Mouse (Mus musculus) right cerebral cortex, postnatal 14 days (tissue): Measurements from ENCODE around the gene Tmem110.

Experiments used
- DNase-seq: peaks from one replicate; pipeline ENCODE4 v3.0.0; 2022

The Tmem110 gene

DNA sequence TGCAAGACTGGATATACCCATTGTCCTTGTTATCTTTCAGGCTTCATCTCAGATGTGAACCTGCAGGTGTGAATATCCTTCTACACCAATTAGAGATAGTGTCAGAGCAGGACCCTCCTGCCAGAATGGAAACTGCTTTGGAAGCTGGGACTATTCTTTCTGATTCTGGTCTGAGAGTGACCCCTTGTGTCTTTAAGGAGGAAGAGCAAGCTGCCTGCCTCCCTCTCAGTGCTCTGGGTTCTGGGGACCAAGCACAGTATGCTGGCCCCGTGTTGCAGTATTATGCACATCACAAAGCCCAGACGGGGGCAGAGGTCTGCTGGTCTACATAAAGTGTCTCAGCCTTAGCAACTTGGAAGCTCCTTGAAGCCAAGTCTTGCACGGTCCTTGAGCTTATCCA lies 39.9 kb downstream of the Tmem110 start:
- no peak for DNase-seq

DNA sequence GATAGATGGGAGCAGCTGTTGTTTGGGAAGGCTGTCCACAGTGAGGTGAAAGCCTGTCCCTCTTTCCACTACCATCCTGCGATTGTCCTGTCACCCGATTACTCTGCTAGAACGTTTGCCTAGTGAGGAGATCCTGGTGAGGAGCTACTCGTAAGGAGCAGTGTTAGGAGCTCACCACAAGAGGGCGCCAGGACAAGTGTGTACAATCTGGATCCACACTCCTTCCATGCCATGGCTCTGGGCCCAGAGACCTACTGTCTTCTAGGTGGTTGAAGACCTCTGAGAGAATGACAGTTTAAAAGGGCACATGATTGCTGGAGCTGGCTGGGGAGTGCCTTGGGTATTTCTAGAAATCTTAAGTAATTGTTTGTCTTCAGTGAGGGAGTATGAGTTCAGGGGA lies 41.7 kb downstream of the Tmem110 start:
- peak; percentile 86 for DNase-seq

DNA sequence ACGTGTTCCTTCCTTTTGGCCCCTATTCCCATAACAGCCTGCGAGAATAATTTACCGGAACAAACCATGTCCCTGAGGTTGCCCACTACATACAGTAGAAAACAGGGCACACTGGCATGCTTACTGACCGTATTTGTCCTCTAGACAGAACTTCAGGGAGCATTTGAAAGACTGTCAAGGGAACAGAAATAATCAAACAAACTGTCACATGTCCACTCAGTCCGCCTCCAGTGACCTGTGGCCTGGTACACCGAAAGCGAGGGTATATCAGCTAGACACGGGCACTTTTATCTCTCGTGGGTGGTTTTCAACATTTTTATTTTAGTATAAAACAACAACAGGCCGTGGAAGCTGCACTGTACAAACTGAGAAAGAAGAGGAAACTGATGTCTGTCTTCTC lies 43.4 kb downstream of the Tmem110 start:
- no peak for DNase-seq

DNA sequence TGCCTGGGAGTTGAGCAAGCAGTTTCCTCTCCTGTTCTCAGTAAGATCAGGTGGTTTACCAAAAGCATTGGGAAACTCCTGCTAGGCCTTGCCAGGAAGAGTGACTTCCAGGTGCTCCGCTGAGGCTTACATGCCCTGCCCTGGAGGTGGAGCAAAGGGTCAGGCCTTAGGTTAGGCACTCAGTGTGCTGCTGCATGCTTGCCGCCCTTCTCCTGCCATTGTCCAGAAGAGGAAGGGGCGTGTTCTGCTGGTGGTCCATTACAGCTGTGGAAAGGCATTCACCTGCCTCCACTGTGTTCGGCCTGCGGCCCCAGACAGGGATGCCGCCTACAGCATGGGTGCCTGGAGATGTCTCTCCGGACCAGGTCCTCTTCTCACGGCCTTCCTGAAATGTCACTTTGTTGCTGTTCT lies 44.0 kb downstream of the Tmem110 start:
- no peak for DNase-seq

DNA sequence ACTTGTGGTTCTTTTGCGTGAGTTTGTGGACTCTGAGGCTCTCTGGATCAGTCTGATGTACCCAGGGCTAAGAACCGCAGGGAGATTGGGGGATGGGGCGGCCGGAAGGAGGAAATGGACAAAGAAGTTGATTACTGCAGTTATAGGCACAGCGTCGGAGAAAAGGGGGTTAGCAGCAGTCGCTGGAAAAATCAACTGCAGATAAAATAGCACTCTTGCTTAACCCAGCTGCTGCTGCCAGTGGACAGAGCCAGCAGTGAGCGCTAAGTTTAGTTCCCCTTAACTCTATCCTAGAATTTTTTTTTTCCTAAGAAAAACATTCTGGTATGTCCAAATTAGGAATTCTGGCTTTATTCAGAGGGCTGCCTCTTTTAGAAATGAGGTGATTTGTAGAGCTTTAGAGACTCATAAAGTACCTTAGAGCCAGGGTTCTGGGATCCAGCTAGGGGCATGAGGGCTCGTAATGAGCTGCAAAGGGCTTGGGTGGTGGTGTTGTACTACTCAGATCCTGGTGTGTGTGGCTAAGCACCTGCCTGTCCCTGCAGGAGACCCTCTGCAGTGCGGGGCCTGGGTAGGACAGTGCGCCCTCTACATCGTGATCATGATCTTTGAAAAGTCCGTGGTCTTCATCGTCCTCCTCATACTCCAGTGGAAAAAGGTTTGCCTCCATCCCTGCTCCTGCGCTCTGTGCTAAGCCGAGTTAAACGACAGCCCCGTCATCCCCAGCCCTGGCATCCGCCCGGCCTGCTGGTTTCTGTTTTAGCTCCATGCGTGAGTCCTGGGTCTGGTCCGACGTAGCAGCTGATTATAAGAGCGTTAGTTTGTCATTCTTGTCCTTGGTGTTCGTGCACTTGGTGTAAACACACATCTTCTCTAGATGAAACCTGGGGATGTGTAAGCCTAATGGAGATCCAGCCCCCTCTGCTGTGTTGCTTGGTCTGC lies 45.1 kb downstream of the Tmem110 start:
- DNase-seq: no peak

DNA sequence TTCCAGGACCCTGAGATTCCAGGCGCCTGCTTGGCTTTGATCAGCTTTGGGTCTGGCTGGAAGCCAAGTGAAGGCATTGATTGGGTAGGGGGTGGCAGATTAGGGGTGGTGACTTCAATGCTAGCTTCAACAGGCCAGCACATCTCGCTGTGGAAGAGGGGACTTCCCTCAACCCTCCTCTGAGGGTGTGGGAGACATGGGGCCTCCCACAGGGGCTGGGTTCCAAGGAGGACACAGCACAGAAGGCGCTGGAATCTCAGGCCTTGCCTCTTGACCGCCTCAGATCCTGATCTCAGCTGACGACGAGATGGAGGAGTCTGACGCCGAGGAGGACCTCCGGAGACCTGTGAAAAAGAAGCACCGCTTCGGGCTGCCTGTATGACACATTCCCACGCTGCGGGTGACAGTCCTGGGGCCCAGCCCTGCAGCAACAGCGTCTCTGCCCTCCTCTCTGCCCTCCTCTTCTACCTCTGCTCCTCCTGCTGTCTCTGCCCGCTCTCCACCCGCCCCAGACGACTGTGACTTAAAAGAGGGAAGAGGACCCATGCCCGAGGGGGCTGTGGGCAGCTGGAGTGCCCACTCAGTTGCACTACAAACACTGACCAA lies 48.8 kb downstream of the Tmem110 start:
- DNase-seq: no peak

DNA sequence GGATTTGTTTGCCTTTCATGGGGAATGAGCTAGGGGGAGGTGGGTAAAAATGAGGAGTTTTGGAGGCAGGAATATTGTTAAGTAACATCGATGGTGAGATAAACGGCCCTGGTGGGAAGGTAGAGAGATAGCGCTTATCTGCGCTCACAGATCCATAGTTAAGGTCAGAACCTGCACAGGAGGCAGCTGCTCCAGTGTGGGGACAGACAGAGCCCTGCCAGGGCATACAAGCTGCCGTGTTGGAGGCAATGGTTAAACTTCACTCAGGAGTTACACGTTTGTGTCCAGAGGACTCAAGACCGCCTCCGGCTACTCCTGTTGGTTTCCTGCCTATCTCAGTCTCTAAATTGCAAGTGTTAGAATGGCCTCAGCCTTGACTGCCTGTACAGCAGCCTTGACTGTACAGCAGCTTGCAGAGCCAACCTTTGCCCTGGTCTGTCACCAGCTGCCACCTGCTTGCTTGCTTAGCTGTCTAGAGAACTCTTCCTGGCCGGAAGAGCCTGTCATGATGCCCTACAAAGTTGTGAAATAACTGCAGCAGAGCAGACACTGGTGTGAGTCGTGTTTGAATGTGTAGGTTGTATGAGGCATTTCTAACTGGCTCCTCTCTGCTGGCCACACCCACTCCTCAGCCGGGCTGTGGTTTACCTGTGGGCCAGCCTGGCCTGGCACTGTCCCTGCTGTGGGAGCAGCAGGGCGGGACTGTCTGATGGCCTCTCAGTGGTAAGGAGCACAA lies 49.9 kb downstream of the Tmem110 start:
- DNase-seq: no peak

DNA sequence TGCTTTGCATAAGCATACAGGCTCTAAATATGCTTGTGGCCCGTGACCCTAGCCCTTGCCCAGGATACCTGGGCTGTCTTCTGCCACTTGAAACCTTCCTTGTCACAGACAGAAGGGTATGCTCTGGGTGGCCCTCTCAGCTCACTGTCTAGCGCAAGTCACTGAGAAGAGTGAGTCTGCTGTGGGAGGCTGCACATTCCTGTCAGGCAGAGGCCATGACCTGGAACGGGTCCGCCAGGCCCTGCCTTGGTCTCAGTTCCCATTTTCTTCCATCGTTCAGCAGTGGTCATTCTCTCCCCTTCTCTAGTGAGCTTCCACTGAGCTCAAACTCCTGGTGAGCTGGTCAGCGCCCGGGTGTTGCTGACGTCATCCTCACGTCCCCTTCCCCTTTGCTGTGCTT lies 50.6 kb downstream of the Tmem110 start:
- DNase-seq: no peak

DNA sequence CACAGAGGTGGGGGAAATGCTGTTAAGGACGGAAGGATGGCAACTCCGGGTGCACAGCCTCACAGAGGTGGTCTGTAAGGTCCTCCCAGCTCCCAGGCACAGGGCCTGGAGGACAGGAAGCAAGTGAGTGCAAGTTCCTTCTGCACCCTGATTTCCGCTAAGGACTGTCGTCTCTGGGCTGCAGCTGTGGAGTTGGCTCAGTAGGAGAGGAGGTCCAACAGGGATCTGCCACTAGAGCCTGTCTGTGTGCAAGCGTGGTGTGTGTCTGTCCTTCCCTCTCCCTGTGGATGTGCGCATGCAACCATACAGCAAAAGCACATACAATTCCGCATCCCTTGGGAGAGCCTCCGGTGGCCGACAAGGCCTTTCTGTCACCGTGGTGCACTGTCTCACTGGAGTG lies 51.1 kb downstream of the Tmem110 start:
- DNase-seq: no peak

DNA sequence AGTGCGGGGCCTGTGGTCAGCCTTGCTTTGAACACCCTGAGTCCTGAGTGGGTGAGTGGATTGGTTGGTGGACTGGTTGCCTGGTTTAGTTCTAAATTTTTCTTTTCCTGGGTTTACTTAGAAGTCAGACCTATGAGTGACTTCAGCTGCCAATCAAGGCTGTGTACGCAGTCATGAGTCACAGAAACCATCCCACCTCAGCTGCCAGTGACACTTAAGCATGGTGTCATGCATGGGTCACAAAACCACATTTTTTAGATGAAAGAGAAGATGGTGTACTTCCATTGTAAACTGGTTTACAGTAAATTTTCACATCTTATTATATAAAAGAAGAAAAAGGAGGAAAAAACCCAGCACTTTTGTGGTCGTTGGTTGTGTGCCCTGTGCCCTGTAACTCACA lies 52.4 kb downstream of the Tmem110 start:
- DNase-seq: no peak

DNA sequence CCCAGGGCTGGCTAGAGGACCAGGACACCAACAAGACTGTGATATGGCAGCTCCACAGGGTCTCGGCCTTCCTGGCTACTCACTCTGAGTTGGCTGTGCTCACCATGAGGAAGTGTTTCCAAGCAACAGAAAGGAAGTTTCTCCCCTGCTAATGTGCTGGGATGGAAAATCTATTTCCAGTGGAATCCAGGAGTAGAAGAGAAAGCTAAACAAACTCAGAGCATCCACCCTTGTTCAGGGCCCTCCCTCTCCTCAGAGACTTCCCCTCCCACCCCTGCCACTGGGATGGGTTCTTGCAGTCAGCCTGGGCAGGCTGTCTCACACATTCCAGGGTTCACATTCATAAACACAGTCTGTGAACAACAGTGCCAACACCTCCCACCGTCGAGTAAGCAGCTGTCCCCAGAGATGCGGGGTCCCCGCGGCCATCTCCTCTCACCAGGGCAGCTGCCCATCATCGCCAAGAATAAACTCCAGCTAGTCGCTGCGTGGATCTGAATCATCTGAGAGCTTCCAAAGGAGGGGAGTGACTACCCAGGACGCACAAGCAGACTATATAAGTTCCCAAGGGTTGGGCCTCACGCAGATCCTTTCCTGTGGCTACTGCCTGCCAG lies 53.7 kb downstream of the Tmem110 start, which contains the start of gene Mustn1:
Mustn1 (plus strand) TSS at position 243 of the 614 bp plus-strand sequence.
- no peak for DNase-seq

DNA sequence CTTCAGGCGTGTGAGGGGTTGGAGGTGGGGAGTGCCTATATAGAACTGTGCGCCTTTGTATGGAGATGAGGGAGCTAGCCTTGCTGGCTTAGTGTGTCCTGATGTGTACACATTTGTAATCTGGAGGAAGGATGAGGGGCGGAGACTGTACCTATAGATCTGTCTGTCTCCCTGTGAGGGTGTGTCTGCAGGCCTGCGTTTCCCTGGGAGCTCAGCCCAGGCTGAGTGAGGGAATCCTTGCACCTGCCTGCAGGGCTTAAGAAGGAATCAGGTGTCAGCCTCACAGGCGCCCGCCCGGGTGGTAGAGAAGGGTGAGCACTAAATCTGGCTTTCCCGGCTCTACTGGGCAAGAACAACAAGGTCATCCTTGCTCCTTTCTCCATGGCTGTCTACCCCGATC lies 54.4 kb downstream of the Tmem110 start:
- DNase-seq: no peak

DNA sequence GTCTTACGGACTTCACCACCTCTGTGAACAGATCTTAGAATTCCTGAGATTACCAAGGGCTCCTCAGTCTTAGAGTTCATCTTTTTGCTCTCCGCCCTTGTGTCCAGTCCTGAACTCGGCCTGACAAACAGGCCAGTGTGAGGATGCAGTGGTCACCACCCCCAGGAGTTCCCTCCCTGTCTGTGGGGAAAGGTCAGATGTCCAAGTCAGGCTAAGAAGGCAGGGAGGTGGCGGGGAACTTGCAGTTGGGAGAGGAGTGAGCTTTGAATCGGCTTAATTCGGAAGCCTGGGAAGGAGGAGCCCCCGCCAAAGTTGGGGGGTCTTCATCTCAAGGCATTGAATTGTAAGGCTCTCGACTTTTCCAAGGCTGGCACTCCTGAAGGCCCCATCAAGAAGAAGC lies 54.9 kb downstream of the Tmem110 start:
- no peak for DNase-seq

DNA sequence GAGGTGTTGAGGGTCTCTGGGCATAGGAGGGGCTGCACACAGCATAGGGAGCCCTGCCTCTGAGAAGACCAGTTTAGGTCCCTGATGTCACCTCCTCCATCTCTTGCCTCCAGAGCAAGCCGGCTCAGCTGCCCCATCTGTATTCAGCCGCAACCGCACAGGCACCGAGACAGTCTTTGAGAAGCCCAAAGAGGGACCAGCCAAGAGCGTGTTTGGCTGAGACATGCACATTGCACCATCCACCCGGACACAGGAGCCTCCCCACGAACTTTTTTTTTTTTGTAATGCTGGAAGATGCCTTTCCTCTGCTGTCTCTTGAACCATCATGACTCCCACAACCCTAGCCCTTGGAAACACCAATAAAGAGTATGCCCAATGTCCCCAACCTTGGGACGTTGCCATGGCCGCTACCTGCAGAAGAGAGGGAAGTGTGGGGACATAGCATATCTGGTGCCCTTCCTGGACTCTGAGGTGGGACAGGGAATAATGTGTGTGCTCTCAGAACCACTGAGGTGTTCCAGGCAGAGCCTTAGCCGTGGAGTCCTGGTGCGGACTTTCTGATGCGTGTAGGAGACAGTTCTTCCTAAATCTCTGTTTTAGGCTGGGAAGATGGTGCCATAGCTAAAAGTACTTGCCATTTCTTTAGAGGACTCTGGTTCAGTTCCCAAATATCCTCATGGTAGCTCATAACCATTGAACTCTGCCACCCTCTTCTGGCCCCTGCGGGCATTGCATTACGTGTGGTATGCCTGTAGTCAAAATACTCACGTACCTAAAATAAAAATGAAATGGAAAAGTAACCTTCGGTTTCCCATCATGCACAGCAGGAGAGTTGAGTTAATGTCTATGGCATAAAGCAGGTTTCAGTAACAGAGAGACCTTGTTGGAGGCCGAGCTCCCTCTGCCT lies 55.7 kb downstream of the Tmem110 start:
- peak; percentile 62 for DNase-seq

DNA sequence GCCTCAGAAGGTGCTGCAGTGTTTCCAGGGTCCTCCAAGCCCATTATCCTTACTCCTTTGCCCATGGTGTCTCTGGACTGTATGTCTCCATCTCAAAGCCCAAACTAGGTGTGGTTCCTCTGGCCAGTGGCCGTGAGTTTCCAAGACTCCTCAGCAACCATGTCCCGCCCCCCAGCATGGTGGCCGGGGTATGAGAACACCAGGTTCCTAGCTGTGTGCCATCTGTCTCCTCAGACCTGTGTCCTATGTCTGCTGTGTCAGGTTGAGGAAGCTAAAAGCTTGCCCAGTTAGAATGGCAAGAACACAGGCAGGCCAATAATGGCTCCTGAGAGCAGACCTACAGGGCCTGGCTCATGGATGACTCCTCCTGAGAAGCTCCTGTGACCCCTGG lies 56.3 kb downstream of the Tmem110 start:
- DNase-seq: no peak

DNA sequence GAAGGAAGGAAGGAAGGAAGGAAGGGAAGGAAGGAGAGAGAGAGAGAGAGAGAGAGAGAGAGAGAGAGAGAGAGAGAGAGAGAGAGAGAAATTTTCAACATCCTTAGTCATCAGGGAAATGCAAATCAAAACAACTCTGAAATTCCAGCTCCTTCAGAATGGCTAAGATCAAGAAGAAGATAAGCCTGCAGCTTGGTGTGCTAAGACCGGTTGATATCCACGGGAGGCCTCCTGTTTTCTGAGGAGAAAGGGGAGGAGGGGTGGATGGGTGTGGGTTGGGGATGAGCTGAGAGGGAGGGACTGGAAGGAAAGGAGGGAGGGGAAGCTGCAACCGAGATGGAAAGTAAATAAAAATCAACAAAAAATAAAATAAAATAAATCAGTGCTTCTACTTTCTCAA lies 59.9 kb downstream of the Tmem110 start:
- DNase-seq: no peak

DNA sequence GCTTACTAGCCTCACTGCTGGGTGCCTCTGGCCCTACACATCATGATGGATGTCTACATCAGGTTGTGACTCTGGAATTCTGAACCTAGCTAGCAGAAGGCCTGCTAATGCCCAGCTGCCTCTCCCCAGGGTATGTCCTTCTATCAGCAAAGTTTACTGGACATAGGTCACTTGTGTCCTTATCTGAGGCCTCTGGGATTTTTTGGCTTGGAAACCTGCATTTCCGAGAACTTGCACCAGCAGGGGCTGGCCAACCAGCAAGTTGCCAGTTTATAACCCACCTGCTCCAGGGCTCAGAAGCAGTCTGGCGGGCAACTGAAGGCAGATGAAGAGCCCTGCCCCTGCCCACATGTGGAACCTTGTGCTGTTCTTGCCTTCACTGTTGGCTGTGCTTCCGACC lies 60.8 kb downstream of the Tmem110 start, which contains the start of gene Itih4:
Itih4 (plus strand) TSS at position 273 of the 400 bp plus-strand sequence.
- no peak for DNase-seq

DNA sequence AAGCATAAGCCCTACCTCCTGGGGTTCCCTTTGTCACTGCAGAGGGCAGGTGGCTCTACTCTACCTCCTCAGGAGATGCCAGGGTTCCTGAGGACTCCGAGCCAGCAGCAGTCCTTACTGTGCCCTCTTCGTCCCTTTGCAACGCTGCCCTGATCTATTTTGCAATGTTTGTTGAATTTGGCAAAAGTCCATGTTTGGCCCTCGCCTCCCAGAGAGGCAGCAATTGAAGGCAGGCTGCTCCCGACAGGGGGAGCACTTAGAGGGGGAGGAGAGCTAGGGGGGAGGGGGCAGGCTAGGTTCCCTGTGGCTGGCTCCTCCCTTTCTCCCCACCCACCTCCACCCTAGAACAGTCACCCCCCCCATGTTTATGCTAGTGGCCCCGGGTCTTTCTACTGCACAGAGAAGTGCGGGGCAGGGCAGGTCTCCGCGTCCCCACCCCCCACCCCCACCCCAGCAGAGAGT lies 62.9 kb downstream of the Tmem110 start:
- no peak for DNase-seq

DNA sequence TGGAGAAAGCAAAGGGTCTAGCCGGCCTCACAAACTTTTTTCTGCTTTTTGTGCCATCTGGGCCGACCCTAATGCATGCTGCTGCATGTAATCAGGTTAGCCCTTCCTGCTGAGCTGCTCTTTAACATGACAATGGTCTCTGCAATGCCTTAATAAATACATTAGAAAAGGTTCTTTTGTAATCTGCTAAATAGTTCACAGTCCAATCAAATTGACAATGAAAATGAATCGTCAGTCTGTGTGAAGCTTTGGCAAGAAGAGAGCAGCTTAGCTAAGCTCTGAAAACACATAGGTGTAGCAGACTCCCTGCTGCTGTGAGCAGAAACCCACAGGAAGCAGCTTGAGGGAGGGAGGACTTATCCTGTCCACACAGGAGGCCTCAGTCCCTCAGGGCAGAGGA lies 74.6 kb downstream of the Tmem110 start:
- DNase-seq: no peak

DNA sequence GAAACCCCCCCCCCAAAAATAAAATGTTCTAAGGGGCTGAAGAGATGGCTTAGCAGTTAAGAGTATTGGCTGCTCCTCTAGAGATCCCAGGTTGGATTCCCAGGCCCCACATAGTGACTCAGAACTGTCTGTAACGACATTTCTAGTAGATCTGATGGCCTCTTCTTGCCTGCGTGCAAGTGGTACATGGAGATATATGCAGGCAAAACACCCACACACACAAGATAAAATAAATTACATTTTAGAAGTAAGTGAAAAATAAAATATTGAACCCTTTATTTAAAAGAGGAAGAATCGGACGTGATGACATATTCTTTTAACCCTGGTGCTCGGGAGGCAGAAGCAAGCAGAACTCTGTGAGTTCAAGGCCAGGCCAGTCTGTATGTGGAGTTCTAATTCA lies 77.2 kb downstream of the Tmem110 start:
- no peak for DNase-seq

DNA sequence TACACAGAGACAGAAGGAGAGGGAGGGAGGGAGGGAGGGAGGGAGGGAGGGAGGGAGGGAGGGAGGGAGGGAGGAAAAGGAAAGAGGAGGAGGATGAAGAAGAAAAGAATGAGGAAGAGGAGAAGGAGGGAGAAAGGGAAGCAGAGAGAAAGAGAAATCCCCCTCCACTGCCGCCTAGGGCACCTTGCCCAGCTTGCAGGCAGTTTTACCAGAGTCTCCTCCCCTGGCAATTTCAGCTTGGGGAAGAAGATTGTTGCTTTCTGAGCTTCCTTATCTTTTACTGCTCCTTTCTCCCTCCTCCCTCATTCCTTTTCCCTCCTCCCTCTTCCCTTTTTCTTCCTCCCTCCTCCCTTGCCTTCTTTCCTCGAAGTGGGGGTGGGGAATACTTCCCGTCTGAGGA lies 77.6 kb downstream of the Tmem110 start:
- no peak for DNase-seq

DNA sequence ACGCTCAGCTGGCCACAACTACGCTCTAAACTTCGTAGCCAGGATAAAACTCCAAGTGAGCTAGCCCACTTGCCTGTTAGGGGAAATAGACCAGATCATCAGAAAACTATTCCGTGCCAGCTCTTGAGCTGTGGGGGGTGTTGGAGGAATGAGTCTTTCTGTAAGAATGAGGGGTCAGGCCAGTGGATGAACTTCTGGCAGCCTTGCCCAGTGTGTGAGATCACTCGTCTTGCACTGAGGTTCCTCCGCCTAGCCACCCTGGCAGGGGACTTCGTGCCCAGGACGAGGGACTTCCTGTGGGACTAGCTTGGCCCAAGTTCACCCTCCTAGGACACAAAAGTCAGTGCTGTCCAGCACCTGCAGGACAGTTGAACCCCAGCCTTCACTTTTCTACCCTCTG lies 78.9 kb downstream of the Tmem110 start:
- DNase-seq: no peak
